Mouse (Mus musculus): ENCODE measurements around the gene Gm36028.

Gene Gm36028

GRCm38 (mm10) chr16:37808866-37809622 is 51.9 kb downstream of the Gm36028 start:
- DNase-seq (ENCODE audit: low spot score): no peak

GRCm38 (mm10) chr16:37807269-37807668 is 53.7 kb downstream of the Gm36028 start:
- DNase-seq (ENCODE audit: low spot score): no peak

- no peak for DNase-seq (ENCODE audit: low spot score)
Observed at GRCm38 (mm10) chr16:37805746-37806495, 55.0 kb downstream of the Gm36028 start.

GRCm38 (mm10) chr16:37803387-37803950 is 57.5 kb downstream of the Gm36028 start:
- no peak for DNase-seq (ENCODE audit: low spot score)

- peak; percentile 42 for DNase-seq (ENCODE audit: low spot score)
Observed at GRCm38 (mm10) chr16:37802686-37803295, 58.2 kb downstream of the Gm36028 start.

GRCm38 (mm10) chr16:37801097-37801496 is 59.8 kb downstream of the Gm36028 start:
- no peak for DNase-seq (ENCODE audit: low spot score)
